Mouse (Mus musculus) ovary, postnatal 14 days (tissue): ENCODE data around the gene Lrrk1.

Experiments
- DNase-seq: peaks from one replicate; pipeline ENCODE4 v3.0.0; 2022; ENCODE audit warnings: low spot score

Lrrk1 gene

GRCm38 (mm10) chr7:66384891-66385290, 3.3 kb downstream of the Lrrk1 start:
- DNase-seq, result no peak

GRCm38 (mm10) chr7:66384213-66384612, 3.9 kb downstream of the Lrrk1 start:
- DNase-seq, result no peak

- no peak for DNase-seq
Measured at GRCm38 (mm10) chr7:66376560-66376959, 11.6 kb downstream of the Lrrk1 start.

GRCm38 (mm10) chr7:66375736-66376135, 12.4 kb downstream of the Lrrk1 start:
- no peak for DNase-seq

GRCm38 (mm10) chr7:66373391-66373790, 14.8 kb downstream of the Lrrk1 start:
- DNase-seq, result no peak

- no peak for DNase-seq
Measured at GRCm38 (mm10) chr7:66370970-66371369, 17.2 kb downstream of the Lrrk1 start.

GRCm38 (mm10) chr7:66369934-66370445, 18.2 kb downstream of the Lrrk1 start:
- no peak for DNase-seq

- DNase-seq, result no peak
Measured at GRCm38 (mm10) chr7:66369071-66369933, 18.8 kb downstream of the Lrrk1 start.

- no peak for DNase-seq
Measured at GRCm38 (mm10) chr7:66365904-66366303, 22.2 kb downstream of the Lrrk1 start, which contains the start of gene Gm10974. Gene Gm10974 (plus strand): TSS chr7:66365905.

GRCm38 (mm10) chr7:66365411-66365810, 22.7 kb downstream of the Lrrk1 start:
- DNase-seq, result no peak

GRCm38 (mm10) chr7:66364491-66364890, 23.7 kb downstream of the Lrrk1 start:
- no peak for DNase-seq

- no peak for DNase-seq
Measured at GRCm38 (mm10) chr7:66359044-66359443, 29.1 kb downstream of the Lrrk1 start.

GRCm38 (mm10) chr7:66358461-66358860, 29.7 kb downstream of the Lrrk1 start:
- DNase-seq, result no peak

- no peak for DNase-seq
Measured at GRCm38 (mm10) chr7:66355791-66356522, 32.2 kb downstream of the Lrrk1 start.

GRCm38 (mm10) chr7:66354911-66355310, 33.2 kb downstream of the Lrrk1 start:
- DNase-seq, result no peak

GRCm38 (mm10) chr7:66351074-66351473, 37.1 kb downstream of the Lrrk1 start:
- DNase-seq, result no peak

GRCm38 (mm10) chr7:66349670-66350069, 38.5 kb downstream of the Lrrk1 start:
- DNase-seq, result no peak

GRCm38 (mm10) chr7:66348588-66348987, 39.6 kb downstream of the Lrrk1 start:
- no peak for DNase-seq

- DNase-seq, result no peak
Measured at GRCm38 (mm10) chr7:66346959-66347663, 41.0 kb downstream of the Lrrk1 start.

GRCm38 (mm10) chr7:66343307-66343706, 44.8 kb downstream of the Lrrk1 start:
- no peak for DNase-seq

GRCm38 (mm10) chr7:66342831-66343230, 45.3 kb downstream of the Lrrk1 start:
- no peak for DNase-seq

- peak; percentile 73 for DNase-seq
Measured at GRCm38 (mm10) chr7:66342323-66342722, 45.8 kb downstream of the Lrrk1 start.
